Mouse (Mus musculus): ENCODE measurements around the gene Zfp646. TPM values are rescaled to one million over a fixed set of nuclear protein-coding genes. Genes with fewer than 3 reads are reported as not detected.

Gene Zfp646
- polyA plus RNA-seq, 1 experiment from 2014 or later: 6.3 TPM

DNA sequence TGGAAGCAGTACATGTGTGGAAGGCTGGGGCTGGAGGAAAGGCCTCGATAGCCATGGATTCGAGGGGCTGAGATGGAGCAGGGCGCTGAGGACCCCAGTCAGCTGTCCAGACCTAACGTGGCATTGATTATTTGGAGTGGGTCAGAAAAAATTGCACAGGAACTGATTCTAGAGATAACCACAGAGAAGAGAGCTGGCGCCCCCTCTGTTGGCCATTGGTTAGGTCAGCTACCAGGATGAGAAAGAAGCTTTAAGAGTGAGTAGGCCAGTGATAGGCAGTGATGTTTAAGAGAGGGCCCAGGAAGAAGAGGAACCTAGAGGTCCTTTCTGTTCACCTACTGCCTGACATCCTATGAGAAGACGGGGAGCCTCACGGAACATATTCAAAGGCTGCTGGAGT, 43.3 kb downstream of the Zfp646 start:
- Histone ChIP-seq H3K36me3 (ENCODE audit: insufficient read depth, low read length) (peaks cover 19% of the 10 kb centered on the region; the same call in 1 of the 2 replicates), H3K9ac (replicated peaks; ENCODE audit: low read depth) (no peak overlapping the region), H3K27ac (ENCODE audit: low read length) (no peak overlapping the region), H3K9me3 (ENCODE audit: low read length) (no peaks in the 10 kb centered on the region), H3K4me3 (ENCODE audit: low read depth, low read length) (no peak overlapping the region), H3K27me3 (replicated peaks; ENCODE audit: insufficient read depth, low read length) (no peaks in the 10 kb centered on the region), H3K4me2 (replicated peaks; ENCODE audit: low read depth, low read length) (no peak overlapping the region), H3K4me1 (ENCODE audit: insufficient read depth, low read depth, low read length) (peaks cover 4% of the 10 kb centered on the region; the same call in 1 of the 2 replicates)
- no peak for ATAC-seq
- no peak for DNase-seq (ENCODE audit: low spot score)
- WGBS: 70% methylated on average over 7 of the region's 7 CpGs
- TF ChIP-seq EP300 (IDR thresholded peaks at IDR 0.05) (no peak), CTCF (IDR thresholded peaks at IDR 0.05) (peak; percentile 60)

DNA sequence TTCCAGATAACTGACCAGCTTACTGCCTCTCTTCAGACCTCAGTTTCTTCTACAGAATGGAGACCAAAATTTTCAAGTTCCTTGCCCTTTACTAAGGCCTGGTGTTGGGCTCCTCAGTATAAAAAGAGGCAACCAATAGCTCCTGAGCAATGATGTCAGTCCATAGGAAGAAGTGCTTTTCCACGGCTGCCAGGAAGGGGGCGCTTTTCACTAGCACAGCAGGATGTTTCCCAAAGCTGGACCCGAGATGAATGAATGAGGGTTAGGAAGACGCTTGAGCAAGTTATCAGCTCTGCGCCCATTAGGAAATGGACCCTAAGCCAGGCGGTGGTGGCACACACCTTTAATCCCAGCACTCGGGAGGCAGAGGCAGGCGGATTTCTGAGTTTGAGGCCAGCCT, 45.5 kb downstream of the Zfp646 start:
- TF ChIP-seq CTCF (IDR thresholded peaks at IDR 0.05): peak; percentile 73
- TF ChIP-seq EP300 (IDR thresholded peaks at IDR 0.05): no peak
- Histone ChIP-seq H3K4me1 (ENCODE audit: insufficient read depth, low read depth, low read length) (peaks cover 4% of the 10 kb centered on the region; the same call in 1 of the 2 replicates), H3K27ac (ENCODE audit: low read length) (no peak overlapping the region), H3K9ac (replicated peaks; ENCODE audit: low read depth) (no peak overlapping the region), H3K27me3 (replicated peaks; ENCODE audit: insufficient read depth, low read length) (no peaks in the 10 kb centered on the region), H3K9me3 (ENCODE audit: low read length) (no peaks in the 10 kb centered on the region), H3K4me2 (replicated peaks; ENCODE audit: low read depth, low read length) (no peak overlapping the region), H3K4me3 (ENCODE audit: low read depth, low read length) (no peak overlapping the region), H3K36me3 (ENCODE audit: insufficient read depth, low read length) (peaks cover 19% of the 10 kb centered on the region; the same call in 1 of the 2 replicates)
- 58% methylated on average over 8 of the region's 8 CpGs for WGBS
- DNase-seq (ENCODE audit: low spot score): peak; percentile 81
- ATAC-seq: no peak

DNA sequence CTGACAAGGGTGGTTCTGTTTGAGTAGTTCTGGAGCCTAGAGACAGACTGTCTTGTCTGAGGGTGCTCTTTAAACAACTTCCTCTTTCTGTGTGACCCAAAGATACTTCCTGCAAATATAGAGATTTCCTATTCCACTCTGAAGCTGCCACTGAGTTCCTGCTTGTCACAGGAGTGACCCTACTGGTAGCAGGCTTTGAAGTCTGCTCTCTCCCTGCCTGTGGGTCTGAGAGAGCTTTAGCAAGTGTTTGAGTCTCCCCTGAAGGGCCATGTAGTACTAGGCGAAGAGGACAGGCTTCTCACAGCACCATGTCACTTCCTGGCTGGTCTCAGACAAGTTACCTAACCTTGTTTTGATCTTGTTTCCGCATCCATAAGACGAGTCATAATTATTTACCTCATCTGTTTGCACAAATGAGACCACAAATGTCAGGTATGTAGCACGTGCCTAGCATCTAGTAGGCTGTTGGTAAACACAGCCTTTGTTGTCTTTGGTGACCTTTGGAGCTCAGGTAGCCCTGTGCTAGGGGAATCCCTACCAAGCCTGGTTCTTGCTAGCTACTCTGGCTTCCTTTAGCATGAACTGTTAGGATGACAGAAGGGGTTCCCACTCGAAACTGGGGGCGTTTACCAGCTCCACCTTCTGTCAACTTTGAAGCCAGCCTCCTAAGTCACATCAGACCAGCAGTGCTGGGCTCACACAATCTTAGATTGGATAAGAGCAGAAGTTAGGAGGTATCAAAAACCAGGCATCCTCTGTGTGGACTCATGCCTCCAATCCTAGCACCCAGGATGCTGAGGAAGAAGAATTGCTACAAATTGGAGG, 46.6 kb downstream of the Zfp646 start:
- no peak overlapping the region for H3K4me2 ChIP-seq (replicated peaks; ENCODE audit: low read depth, low read length)
- H3K27me3 ChIP-seq (replicated peaks; ENCODE audit: insufficient read depth, low read length): no peaks in the 10 kb centered on the region
- TF ChIP-seq CTCF (IDR thresholded peaks at IDR 0.05): no peak
- peak; percentile 60; the same call in 1 of the 2 replicates for TF ChIP-seq EP300 (IDR thresholded peaks at IDR 0.05)
- ATAC-seq (peak; percentile 42), DNase-seq (ENCODE audit: low spot score) (peak; percentile 81)
- H3K4me3 ChIP-seq (ENCODE audit: low read depth, low read length): no peak overlapping the region
- H3K36me3 ChIP-seq (ENCODE audit: insufficient read depth, low read length): peaks cover 12% of the 10 kb centered on the region; the same call in 1 of the 2 replicates
- peaks cover 4% of the 10 kb centered on the region; the same call in 1 of the 2 replicates for H3K4me1 ChIP-seq (ENCODE audit: insufficient read depth, low read depth, low read length)
- 47% methylated on average over 6 of the region's 6 CpGs for WGBS
- H3K9me3 ChIP-seq (ENCODE audit: low read length): no peaks in the 10 kb centered on the region
- peak overlapping the region; percentile 80 for H3K27ac ChIP-seq (ENCODE audit: low read length)
- H3K9ac ChIP-seq (replicated peaks; ENCODE audit: low read depth): no peak overlapping the region

DNA sequence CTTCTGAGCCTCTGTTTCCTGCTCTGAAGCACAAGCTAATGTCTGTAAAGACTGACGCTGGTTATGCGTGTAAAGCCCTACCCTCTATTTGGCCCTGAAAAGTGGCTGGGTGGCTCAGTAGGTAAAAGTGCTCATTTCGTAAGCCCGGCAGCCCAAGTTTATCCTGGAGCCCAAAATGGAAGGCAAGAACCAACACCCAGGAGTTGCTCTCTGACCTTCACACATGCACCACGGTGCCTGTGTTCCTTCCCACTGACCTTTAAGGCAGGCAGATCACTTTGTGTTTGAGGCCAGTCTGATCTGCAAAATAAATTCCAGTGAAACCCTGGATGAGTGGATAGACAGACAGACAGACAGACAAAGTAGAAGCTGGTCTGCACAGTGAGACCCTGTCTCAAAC, 47.7 kb downstream of the Zfp646 start:
- ATAC-seq: no peak
- TF ChIP-seq EP300 (IDR thresholded peaks at IDR 0.05) (no peak), CTCF (IDR thresholded peaks at IDR 0.05) (no peak)
- Histone ChIP-seq H3K4me3 (ENCODE audit: low read depth, low read length) (no peak overlapping the region), H3K4me1 (ENCODE audit: insufficient read depth, low read depth, low read length) (peaks cover 4% of the 10 kb centered on the region; the same call in 1 of the 2 replicates), H3K36me3 (ENCODE audit: insufficient read depth, low read length) (0 out of 2 replicates have a peak, but pooled peaks cover 12% of the 10 kb centered on the region), H3K27ac (ENCODE audit: low read length) (peak overlapping the region; percentile 80), H3K9me3 (ENCODE audit: low read length) (no peaks in the 10 kb centered on the region), H3K27me3 (replicated peaks; ENCODE audit: insufficient read depth, low read length) (no peaks in the 10 kb centered on the region), H3K9ac (replicated peaks; ENCODE audit: low read depth) (no peak overlapping the region), H3K4me2 (replicated peaks; ENCODE audit: low read depth, low read length) (no peak overlapping the region)
- DNase-seq (ENCODE audit: low spot score): no peak
- 66% methylated on average over 5 of the region's 5 CpGs for WGBS

DNA sequence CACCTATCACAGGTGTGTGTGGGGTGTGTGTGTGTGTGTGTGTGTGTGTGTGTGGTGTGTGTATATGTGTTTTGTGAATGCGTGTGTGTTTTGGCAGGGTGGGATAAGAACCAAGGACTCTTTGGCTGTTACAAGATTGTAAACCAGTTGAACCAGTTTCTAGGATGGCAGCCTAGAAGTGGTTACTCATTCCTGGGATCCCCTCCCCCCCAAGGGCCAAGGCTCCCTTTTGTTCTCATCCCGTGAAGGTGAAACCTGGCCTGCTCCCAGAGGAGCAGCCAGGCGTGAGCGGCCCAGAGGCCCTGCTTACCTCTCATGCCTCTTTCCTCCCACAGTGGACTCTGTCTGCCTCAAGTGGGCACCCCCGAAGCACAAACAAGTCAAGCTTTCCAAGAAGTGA, 49.2 kb downstream of the Zfp646 start:
- TF ChIP-seq EP300 (IDR thresholded peaks at IDR 0.05) (peak; percentile 95), CTCF (IDR thresholded peaks at IDR 0.05) (no peak)
- peak overlapping the region; percentile 95 for H3K27ac ChIP-seq (ENCODE audit: low read length)
- ATAC-seq (peak; percentile 84), DNase-seq (ENCODE audit: low spot score) (peak; percentile 95)
- H3K4me3 ChIP-seq (ENCODE audit: low read depth, low read length): no peak overlapping the region
- no peaks in the 10 kb centered on the region for H3K9me3 ChIP-seq (ENCODE audit: low read length)
- WGBS: 65% methylated on average over 5 of the region's 5 CpGs
- no peaks in the 10 kb centered on the region for H3K27me3 ChIP-seq (replicated peaks; ENCODE audit: insufficient read depth, low read length)
- H3K4me1 ChIP-seq (ENCODE audit: insufficient read depth, low read depth, low read length): peaks cover 4% of the 10 kb centered on the region; the same call in 1 of the 2 replicates
- 0 out of 2 replicates have a peak, but pooled peaks cover 12% of the 10 kb centered on the region for H3K36me3 ChIP-seq (ENCODE audit: insufficient read depth, low read length)
- H3K9ac ChIP-seq (replicated peaks; ENCODE audit: low read depth): no peak overlapping the region
- H3K4me2 ChIP-seq (replicated peaks; ENCODE audit: low read depth, low read length): no peak overlapping the region

DNA sequence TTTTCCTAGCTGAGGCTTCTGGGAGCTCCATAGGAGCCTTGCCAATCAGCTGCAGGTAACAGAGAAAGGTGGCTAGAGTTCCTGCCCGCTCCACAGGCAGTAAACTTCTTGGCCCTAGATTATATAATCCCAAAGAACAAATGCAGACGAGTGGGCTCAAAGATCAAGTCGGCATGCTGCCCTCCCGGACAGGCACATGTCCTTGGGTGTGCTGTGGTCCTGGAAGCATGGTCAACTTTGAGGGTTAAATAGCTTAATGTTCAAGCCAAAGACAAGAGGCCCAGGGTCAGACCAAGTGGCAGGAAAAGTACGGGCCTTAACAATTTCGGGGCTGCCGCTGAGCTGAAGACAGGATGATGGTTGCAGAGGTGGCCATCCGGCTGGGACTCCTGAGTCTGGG, 50.0 kb downstream of the Zfp646 start:
- Histone ChIP-seq H3K4me1 (ENCODE audit: insufficient read depth, low read depth, low read length) (peaks cover 4% of the 10 kb centered on the region; the same call in 1 of the 2 replicates), H3K9ac (replicated peaks; ENCODE audit: low read depth) (0 out of 2 replicates have a peak overlapping the region, but pooled peaks have one; percentile 16), H3K4me3 (ENCODE audit: low read depth, low read length) (peak overlapping the region; percentile 8; the same call in 1 of the 2 replicates), H3K4me2 (replicated peaks; ENCODE audit: low read depth, low read length) (peak overlapping the region; percentile 63), H3K9me3 (ENCODE audit: low read length) (no peaks in the 10 kb centered on the region), H3K27me3 (replicated peaks; ENCODE audit: insufficient read depth, low read length) (no peaks in the 10 kb centered on the region), H3K27ac (ENCODE audit: low read length) (peak overlapping the region; percentile 95), H3K36me3 (ENCODE audit: insufficient read depth, low read length) (0 out of 2 replicates have a peak, but pooled peaks cover 12% of the 10 kb centered on the region)
- DNase-seq (ENCODE audit: low spot score) (no peak), ATAC-seq (no peak)
- WGBS: 71% methylated on average over 8 of the region's 8 CpGs
- TF ChIP-seq CTCF (IDR thresholded peaks at IDR 0.05): no peak
- no peak for TF ChIP-seq EP300 (IDR thresholded peaks at IDR 0.05)
